Mouse (Mus musculus) thymus, adult 2 months (tissue): Measurements from ENCODE around the gene Mrgprd.

Experiments
- CTCF ChIP-seq: fragments of 200-500 bp; IDR thresholded peaks from 2 replicates; pipeline ENCODE4 v1.5.1; 2012; ENCODE audit warnings: mild to moderate bottlenecking, control low read depth, low read length, moderate library complexity, borderline replicate concordance; ENCODE audit not compliant: control insufficient read depth, poor library complexity, insufficient read depth; ENCODE audit errors: extremely low read depth
- POLR2A ChIP-seq: fragments of 200-500 bp; IDR thresholded peaks from 2 replicates; pipeline ENCODE4 v1.6.1; 2012; ENCODE audit warnings: mild to moderate bottlenecking, low read length, control low read depth, moderate library complexity; ENCODE audit not compliant: control insufficient read depth, poor library complexity, insufficient read depth; ENCODE audit errors: extremely low read depth

GRCm38 (mm10) chr7:145285476-145285875 is 29.2 kb upstream of the Mrgprd start:
- TF ChIP-seq CTCF (no peak), POLR2A (no peak)
